Mouse (Mus musculus): ENCODE data around the gene Slc25a26.

The Slc25a26 gene

GRCm38 (mm10) chr6:94499897-94500623 is at the start of gene Slc25a26:
Gene Slc25a26 (plus strand): TSS chr6:94500331.
- peak; percentile 90 to 93 for DNase-seq

DNA sequence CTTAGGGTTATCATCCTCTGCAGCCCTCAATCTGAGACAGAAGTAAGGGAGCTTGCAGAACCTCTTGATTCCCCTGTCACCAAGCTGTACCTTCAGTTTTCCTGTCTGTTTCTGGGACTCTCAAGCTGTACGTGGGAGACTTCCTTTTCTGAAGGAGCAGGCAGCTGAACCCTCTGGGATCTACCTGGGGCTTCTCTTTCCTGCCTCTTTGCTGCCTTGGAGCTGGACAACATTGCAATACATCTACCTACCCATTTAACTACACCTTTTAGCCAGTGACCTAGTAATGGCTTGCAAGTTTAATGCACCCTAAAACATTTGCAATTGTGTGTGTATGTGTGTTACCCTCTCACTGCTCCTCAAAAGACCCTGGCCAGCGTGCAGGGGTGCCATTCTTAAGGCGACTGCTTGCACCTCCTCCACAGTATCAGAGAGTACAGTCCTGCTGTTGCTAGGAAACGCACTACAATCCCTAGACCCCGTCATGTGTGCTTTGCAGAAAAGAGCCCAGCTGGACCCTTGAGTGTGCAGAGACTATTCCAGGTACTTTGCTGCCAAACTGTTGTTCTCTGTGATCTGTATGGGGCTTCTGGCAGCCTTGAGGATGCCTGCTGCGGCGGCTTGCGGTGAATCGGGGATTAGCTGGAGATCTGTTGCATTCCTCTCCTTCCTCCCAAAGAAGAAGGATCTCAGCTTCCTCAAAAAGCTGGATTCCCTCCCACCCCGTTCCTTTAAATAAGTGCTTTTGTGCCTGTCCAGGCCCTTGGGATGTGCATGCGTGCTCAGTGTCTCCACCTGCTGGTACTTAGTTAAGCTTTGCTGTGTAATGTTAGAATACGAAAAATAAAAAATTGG is 35.9 kb upstream of the Slc25a26 start:
- peak; percentile 38 to 66 for DNase-seq

GRCm38 (mm10) chr6:94466508-94467205 is 33.5 kb upstream of the Slc25a26 start:
- peak in 1 of 2 experiments; percentile 42 for DNase-seq

DNA sequence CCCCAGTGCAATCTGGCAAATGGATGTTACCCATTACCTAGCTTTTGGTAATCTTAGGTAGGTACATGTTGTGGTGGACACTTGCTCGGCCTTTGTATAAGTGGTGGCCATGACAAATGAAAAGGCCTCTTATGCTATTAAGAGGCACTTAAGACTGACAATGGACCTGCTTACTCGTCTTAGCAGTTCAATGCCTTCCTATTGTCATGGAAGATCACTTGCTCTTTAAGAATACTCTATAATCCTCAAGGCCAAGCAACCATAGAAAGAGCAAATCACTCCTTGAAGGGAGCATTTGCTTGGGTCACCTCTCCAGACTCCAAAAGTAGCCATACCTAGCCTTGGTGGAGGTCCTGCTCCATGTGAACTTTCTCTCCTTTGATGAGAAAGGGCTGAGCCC is 7.4 kb upstream of the Slc25a26 start:
- DNase-seq, result no peak

DNA sequence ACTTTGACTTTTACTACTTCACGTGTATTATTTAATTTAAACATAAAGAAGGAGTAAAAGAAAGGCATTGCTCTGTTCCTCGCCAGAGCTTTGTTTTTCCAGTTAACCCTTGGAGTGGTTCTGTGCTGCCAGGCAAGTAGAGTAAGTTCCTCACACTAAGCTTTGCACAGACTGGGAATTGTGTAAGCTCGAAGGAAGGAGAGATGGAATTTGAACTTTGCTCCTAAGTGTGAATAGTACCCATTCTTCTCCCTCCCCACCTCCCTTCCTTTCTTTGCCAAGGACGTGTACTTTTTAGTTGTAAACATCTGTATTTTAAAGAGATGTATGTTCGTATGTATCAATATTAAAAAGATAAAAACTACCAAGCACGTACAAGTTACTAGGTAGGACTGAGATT is 3.8 kb downstream of the Slc25a26 start:
- DNase-seq, result peak; percentile 6 to 38

DNA sequence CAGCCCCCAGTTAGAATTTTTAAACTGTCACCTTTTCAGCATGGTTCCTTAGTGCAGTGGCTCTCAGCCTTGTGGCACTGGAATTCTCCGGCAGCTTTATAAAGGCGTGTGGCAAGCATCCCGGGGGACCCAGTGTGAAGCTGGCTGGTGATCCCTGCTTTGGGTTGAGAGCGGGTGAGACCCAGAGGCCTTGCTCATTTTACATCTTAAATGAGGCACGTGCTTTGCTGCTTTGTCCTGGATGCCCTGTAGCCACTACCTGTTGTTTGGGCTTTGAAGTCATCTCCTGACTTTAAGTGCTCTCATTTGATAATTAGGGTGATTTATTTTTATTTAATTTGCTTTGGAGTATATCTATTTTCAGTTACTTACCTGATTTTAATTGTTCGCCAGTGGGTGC is 7.8 kb downstream of the Slc25a26 start:
- DNase-seq, result no peak

DNA sequence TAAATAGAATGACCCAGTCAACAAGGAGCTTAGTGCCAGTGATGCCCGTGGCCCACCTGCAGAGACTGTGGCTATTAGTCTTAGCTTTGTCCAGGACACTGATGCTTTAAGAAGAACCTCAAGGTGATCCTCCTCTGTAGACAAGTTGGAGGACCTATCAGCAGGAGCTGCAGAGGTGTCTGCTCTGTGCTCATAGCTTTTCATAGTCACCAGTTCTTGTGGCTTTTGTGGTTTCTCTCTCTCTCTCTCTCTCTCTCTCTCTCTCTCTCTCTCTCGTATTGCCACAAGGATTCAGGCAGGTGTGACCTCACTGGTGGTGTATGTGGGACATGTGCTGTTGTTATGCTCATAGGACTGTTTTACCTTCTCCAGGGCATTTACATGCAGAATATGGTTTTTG is 8.7 kb downstream of the Slc25a26 start:
- DNase-seq, result no peak

DNA sequence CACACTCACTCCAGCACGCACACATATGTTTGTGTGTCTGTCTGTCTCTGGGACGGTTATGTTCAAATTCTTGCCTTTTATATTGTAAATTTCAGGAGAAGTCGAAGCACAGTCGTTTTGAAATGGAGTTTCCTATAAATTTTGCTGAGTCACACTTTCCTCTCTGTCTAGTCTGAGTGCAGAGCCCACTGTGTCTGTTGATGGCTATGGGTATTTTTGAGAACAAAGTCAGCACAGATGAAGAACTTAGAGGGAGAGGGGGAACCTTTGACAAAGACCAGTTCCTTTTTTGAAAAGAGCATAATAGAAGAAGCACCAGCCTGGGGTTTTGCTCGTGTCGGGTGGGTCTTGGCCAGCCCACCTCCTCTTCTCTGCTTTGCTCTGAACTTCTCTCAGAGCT is 9.1 kb downstream of the Slc25a26 start:
- no peak for DNase-seq

- DNase-seq, result no peak
Measured at GRCm38 (mm10) chr6:94518171-94518570, 18.0 kb downstream of the Slc25a26 start.

DNA sequence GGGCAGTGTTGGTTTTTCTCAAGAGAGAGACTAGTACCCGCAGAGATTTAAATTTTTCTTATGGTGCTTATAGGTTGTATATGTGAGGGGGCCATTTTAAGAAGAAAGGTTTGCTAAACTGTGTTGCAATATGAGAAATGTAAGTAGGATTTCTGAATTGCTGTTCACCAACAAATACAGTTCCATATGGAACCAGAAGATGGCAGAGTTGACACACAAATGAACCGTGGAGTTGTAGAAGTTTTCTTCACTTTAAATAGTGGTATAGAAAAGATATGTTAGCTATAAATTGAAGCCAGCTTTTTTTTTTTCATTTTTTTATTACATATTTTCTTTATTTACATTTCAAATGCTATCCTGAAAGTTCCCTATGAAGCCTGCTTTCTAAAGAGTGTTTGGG is 24.2 kb downstream of the Slc25a26 start:
- peak in 1 of 2 experiments; percentile 21 for DNase-seq

GRCm38 (mm10) chr6:94530756-94531155 is 30.6 kb downstream of the Slc25a26 start:
- DNase-seq, result peak in 1 of 2 experiments; percentile 10

DNA sequence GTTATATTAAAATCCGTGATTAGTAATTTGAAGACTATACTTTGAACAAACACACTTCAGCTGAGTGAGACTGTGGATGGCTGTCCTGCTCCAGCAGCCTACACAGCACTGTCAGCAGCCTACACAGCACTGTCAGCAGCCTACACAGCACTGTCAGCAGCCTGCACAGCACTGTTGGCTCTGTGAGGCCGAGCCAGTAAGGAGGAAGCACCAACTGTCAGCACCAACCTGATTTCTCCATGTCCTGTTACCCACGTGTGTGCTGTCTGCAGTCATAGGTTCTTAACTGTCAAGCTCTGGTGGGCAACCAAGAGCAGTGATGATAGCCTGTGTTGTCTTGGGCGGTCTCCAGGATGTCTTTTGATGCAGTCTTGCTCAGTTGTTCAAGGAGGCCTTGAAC is 32.0 kb downstream of the Slc25a26 start:
- DNase-seq, result peak in 1 of 2 experiments; percentile 4

DNA sequence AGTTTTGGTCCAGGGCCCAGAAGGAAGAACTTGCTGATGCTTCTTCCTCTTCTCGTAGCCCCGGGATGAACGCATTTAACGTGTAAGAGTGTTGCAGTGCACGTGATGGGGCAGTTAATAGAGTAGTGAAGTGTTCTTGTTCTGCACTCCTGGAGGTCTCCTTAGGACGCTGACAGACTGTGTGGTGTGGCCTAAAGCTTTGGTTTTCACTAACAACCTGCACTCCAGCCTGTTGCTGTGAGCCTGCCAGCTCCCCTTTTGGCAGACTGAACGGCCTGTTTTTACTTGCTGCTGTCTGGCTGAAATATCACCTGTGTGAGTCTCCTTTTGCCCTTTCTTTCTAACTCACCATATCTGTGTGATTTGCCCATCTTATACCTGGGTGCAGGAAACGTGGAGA is 36.3 kb downstream of the Slc25a26 start:
- DNase-seq, result no peak

- DNase-seq, result no peak
Measured at GRCm38 (mm10) chr6:94537652-94538051, 37.5 kb downstream of the Slc25a26 start.

- DNase-seq, result no peak
Measured at GRCm38 (mm10) chr6:94540090-94540489, 40.0 kb downstream of the Slc25a26 start.

DNA sequence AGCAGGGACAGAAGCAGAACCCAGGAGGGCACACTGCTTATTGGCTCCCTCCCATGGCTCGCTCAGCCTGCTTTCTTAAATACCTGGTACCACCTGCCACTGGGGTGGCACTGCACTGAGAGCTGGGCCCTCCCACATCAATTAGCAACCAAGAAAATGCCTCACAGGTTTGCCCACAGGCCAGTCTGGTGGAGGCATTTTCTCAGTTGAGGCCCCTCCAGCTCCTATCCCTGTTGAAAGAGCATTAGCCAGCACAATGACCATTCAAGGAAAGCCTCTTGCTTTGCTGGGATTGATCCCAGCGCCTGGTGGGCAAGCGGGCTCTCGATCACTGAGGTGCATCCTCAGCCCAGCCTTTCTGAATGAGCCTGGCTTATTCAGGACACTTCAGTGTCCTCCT is 40.5 kb downstream of the Slc25a26 start:
- DNase-seq, result no peak

- no peak for DNase-seq
Measured at GRCm38 (mm10) chr6:94541133-94541532, 41.0 kb downstream of the Slc25a26 start.

DNA sequence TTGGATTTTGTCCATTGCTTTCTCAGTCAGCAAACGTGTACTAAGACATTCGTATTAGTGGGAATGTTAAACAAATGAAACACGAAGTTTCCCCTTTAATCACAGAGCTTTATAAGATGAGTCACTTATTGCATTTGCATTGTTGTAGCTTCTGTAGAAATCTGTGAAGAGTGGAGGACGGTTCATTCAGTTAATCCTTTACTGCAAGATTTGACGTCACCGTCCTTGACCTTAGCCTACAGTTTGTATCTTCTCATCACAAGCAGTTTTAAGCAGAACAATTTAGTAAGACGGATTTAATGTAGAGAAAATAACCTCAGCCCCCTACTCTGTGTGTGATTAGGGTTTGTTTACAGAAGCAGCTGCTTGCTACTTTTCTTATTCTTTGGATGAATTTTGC is 41.7 kb downstream of the Slc25a26 start:
- DNase-seq, result no peak

GRCm38 (mm10) chr6:94543902-94544840 is 44.0 kb downstream of the Slc25a26 start:
- DNase-seq, result peak; percentile 38 to 60

- DNase-seq, result no peak
Measured at GRCm38 (mm10) chr6:94547239-94547638, 47.1 kb downstream of the Slc25a26 start.

DNA sequence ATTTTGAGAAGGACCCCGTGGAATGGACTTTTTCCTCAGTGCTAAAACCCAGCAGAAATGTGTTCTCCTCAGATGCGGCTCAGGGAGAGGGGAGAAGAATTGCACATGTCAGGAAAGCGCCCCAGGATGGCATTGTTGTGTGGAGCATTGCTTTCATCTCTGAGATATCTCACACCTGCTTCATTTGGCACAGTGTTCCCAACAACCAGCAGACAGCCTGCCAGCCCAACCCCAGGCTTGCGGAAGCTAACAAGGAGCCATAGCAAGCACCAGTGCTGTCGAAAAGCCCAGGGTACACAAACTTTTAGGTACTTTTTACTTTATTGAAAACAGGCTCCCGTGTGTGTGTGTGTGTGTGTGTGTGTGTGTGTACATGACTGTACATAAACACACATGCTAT is 50.2 kb downstream of the Slc25a26 start:
- DNase-seq, result no peak

- no peak for DNase-seq
Measured at GRCm38 (mm10) chr6:94550851-94551250, 50.7 kb downstream of the Slc25a26 start.
